Mouse (Mus musculus) forebrain, embryonic 10.5 days (tissue): ENCODE results near the gene Sik2. TPM values are rescaled to one million over a fixed set of nuclear protein-coding genes. Genes with fewer than 3 reads are reported as not detected.
A peak's percentile ranks its signal among the peaks of the same experiment; 100 is the strongest.

Experiments
- DNase-seq: peaks from one replicate; pipeline ENCODE4 v3.0.0-alpha.2; 2017; ENCODE audit warnings: low spot score; ENCODE audit errors: extremely low spot score
- H3K27ac ChIP-seq: fragments of 300-500 bp; sonication (generic); 2 replicates; pipeline ENCODE4 v1.5.1; 2016; ENCODE audit warnings: mild to moderate bottlenecking
- H3K27me3 ChIP-seq: fragments of 300-500 bp; sonication (generic); 2 replicates; pipeline ENCODE4 v1.6.1; 2016; ENCODE audit warnings: mild to moderate bottlenecking; ENCODE audit not compliant: poor library complexity, severe bottlenecking
- H3K36me3 ChIP-seq: fragments of 300-500 bp; sonication (generic); replicated peaks from 2 replicates; pipeline ENCODE4 v1.6.1; 2016; ENCODE audit warnings: mild to moderate bottlenecking, moderate library complexity
- H3K4me1 ChIP-seq: fragments of 300-500 bp; sonication (generic); 2 replicates; pipeline ENCODE4 v1.6.1; 2016
- H3K4me3 ChIP-seq: fragments of 300-500 bp; sonication (generic); 2 replicates; pipeline ENCODE4 v1.5.1; 2016; ENCODE audit warnings: mild to moderate bottlenecking, moderate library complexity
- H3K9me3 ChIP-seq: fragments of 300-500 bp; sonication (generic); 2 replicates; pipeline ENCODE4 v1.6.1; 2016; ENCODE audit warnings: mild to moderate bottlenecking, moderate library complexity
- WGBS: fragments of 180-500 bp; shearing (Covaris S2); methylation state at CpG from one replicate; pipeline ENCODE4 v1.1.7; 2016; 5-methylcytosine and 5-hydroxymethylcytosine counted together
- polyA plus RNA-seq: library from polyadenylated mRNA; unstranded; fragments of >200 nt; fragmentation: Nextera tagmentation; extraction: Ambion mirVana; gene quantifications from 2 replicates; pipeline ENCODE4 v1.2.1, GENCODE M21; 2016

Sik2 gene
- polyA plus RNA-seq, 1 experiment from 2014 or later, result 19.2 TPM

- DNase-seq, result no peak
- 94% methylated on average over 2 of the region's 2 CpGs for WGBS
- H3K9me3 ChIP-seq, result no peaks in the 10 kb centered on the region
- H3K36me3 ChIP-seq, result peaks cover 92% of the 10 kb centered on the region
- no peak overlapping the region for H3K4me3 ChIP-seq
- H3K4me1 ChIP-seq, result no peaks in the 10 kb centered on the region
- H3K27me3 ChIP-seq, result no peaks in the 10 kb centered on the region
- H3K27ac ChIP-seq, result no peak overlapping the region
Measured at GRCm38 (mm10) chr9:50868182-50868581, 140.7 kb downstream of the Sik2 start.

DNA sequence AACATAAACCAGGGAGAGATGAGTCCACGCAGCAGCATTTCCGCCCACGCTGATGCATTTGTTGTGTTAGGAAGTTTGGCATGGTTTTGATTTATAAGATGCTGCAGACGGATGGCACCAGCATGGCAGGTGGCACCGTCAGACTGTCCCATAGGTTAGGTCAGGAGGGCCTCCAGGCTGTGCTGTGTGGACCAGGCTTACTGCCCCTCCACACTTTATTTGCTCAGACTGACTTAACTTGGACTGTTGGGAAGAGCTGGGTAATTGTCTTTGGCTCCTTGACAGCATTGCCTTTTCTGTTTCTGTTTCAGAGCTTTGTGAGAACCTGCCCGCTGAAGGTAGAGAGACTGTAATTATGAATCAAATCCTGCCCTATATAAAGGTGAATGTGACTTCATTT lies 141.9 kb downstream of the Sik2 start:
- WGBS, result 95% methylated on average over 6 of the region's 6 CpGs
- Histone ChIP-seq H3K27me3 (no peaks in the 10 kb centered on the region), H3K4me3 (no peak overlapping the region), H3K4me1 (no peaks in the 10 kb centered on the region), H3K27ac (no peak overlapping the region), H3K36me3 (peaks cover 92% of the 10 kb centered on the region), H3K9me3 (no peaks in the 10 kb centered on the region)
- DNase-seq, result no peak

- Histone ChIP-seq H3K36me3 (peaks cover 99% of the 10 kb centered on the region), H3K27me3 (no peaks in the 10 kb centered on the region), H3K4me1 (no peaks in the 10 kb centered on the region), H3K4me3 (no peak overlapping the region), H3K9me3 (no peaks in the 10 kb centered on the region), H3K27ac (no peak overlapping the region)
- 93% methylated on average over 8 of the region's 8 CpGs for WGBS
- no peak for DNase-seq
Measured at GRCm38 (mm10) chr9:50865803-50866202, 143.1 kb downstream of the Sik2 start.

GRCm38 (mm10) chr9:50864877-50865276 lies 144.0 kb downstream of the Sik2 start:
- Histone ChIP-seq H3K9me3 (no peaks in the 10 kb centered on the region), H3K4me1 (no peaks in the 10 kb centered on the region), H3K27me3 (no peaks in the 10 kb centered on the region), H3K4me3 (no peak overlapping the region), H3K27ac (no peak overlapping the region), H3K36me3 (peaks cover 99% of the 10 kb centered on the region)
- DNase-seq, result no peak
- 96% methylated on average over 5 of the region's 5 CpGs for WGBS

DNA sequence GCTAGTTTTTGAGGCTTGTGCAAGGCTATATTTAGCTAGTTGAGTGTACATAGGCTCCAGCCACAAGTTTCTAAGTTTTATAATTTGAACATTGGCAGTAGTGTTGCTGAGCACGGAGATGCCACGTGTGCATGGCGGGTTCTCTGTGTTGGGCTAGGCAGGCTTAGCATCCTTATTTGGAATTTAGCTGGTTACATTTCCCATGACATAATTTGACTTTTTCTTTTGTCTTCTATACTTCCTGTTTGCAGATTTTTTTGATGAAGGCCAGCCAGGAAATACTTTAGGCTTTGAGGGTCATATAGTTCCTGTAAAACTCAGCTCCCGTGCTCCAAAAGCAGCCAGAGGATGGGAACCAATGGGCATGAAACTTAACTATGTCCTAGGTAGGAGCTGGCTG lies 145.0 kb downstream of the Sik2 start:
- peaks cover 100% of the 10 kb centered on the region for H3K36me3 ChIP-seq

DNA sequence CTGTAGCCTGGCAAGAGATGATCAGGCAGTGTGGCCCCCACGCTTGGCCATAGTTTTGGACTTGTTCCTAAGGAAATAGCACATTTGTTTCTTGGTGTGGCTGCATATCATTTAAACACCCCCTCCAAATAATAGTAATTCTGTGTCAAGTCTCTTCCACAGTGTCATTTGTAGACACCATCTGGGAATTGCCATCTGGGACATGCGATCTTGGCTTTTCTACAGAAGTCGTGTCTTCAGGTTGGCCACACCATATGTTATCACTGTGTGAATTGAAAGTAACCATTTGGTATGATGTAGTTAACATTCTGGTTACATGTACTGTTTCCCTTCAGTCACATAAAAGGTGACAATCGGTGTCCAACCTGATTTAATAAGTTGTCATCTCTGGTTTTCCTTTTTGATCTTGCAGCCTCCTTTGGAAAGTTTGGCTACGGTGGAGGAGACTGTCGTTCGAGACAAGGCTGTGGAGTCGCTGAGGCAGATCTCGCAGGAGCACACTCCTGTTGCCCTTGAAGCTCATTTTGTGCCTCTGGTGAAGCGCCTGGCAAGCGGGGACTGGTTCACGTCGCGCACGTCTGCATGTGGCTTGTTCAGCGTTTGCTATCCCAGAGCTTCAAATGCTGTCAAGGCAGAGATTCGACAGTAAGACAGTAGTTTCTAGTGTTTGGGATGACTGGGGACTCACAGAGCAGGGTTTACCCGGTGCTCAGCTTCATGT lies 147.6 kb downstream of the Sik2 start:
- no peaks in the 10 kb centered on the region for H3K27me3 ChIP-seq
- H3K9me3 ChIP-seq, result no peaks in the 10 kb centered on the region
- WGBS, result 95% methylated on average over 18 of the region's 18 CpGs
- H3K36me3 ChIP-seq, result peaks cover 78% of the 10 kb centered on the region
- no peak overlapping the region for H3K4me3 ChIP-seq
- no peak overlapping the region for H3K27ac ChIP-seq
- DNase-seq, result no peak
- peaks cover 12% of the 10 kb centered on the region for H3K4me1 ChIP-seq

More for the DNA sequence above, 145.0 kb downstream of the Sik2 start:
- DNase-seq, result no peak
- no peaks in the 10 kb centered on the region for H3K9me3 ChIP-seq
- H3K27me3 ChIP-seq, result no peaks in the 10 kb centered on the region
- H3K4me1 ChIP-seq, result no peaks in the 10 kb centered on the region
- H3K27ac ChIP-seq, result no peak overlapping the region
- no peak overlapping the region for H3K4me3 ChIP-seq
- 96% methylated on average over 4 of the region's 4 CpGs for WGBS

- 94% methylated on average over 6 of the region's 6 CpGs for WGBS
- Histone ChIP-seq H3K36me3 (peaks cover 52% of the 10 kb centered on the region), H3K9me3 (no peaks in the 10 kb centered on the region), H3K4me1 (peaks cover 27% of the 10 kb centered on the region), H3K27ac (no peak overlapping the region), H3K27me3 (no peaks in the 10 kb centered on the region), H3K4me3 (no peak overlapping the region)
- DNase-seq, result no peak
Measured at GRCm38 (mm10) chr9:50858681-50859080, 150.2 kb downstream of the Sik2 start.

DNA sequence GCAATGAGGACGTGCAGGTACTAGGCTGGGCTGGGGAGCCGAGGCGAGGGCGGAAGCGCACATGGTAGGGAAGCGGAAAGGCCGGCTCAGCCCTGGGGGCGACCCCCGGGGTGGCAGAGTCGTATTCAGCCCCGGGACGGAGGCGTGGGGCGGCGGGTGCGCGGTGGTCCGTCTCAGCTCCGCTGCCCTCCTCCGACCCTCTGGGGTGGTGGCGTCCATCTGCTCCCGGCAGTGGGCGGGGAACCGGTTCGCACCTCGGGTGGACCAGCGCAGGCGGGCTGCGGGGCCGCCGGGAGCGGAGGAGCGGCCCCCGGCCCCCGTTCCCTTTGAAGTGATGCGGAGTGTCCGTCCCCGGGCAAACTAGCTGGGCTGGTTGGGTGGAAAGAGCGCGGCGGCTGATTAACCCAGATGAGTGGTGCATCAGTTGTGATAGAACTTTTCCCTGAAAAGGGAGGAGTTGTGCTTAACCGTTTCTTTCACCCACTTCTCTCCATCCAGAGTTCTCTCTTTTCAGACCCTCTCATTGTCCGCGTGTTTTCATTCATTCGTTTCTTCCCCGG lies 151.7 kb downstream of the Sik2 start:
- under 1% methylated on average over 46 of the region's 46 CpGs for WGBS
- Histone ChIP-seq H3K27me3 (no peaks in the 10 kb centered on the region), H3K27ac (peak overlapping the region; percentile 97), H3K9me3 (no peaks in the 10 kb centered on the region), H3K4me3 (peak overlapping the region; percentile 98), H3K4me1 (peaks cover 35% of the 10 kb centered on the region), H3K36me3 (peaks cover 36% of the 10 kb centered on the region)
- DNase-seq, result no peak

GRCm38 (mm10) chr9:50856341-50857081 lies 152.4 kb downstream of the Sik2 start:
- Histone ChIP-seq H3K9me3 (no peaks in the 10 kb centered on the region), H3K4me3 (peak overlapping the region; percentile 98), H3K4me1 (peaks cover 35% of the 10 kb centered on the region), H3K36me3 (peaks cover 30% of the 10 kb centered on the region), H3K27me3 (no peaks in the 10 kb centered on the region), H3K27ac (peak overlapping the region; percentile 97)
- DNase-seq, result peak; percentile 94
- WGBS, result 1% methylated on average over 45 of the region's 45 CpGs

DNA sequence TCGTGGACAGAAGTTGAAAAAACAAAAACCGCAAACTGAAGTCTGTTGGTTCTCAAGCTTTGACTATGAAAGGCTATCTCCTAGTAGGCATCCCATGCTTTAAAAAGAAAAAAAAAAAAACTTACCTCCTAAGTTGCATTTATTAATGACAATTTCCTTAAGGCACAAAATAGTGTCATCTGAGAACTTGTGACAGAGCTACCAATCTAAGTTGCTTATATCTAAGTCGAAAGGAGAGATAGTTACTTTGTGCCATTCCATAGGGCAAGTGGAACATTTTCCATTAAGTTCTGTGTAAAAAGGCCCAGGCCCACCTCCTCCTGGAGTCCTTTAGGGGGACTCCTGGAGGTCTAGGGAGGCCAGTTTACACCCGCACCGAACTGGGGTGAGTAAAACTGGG lies 153.1 kb downstream of the Sik2 start:
- H3K27ac ChIP-seq, result peak overlapping the region; percentile 97
- WGBS, result 64% methylated on average over 5 of the region's 5 CpGs
- DNase-seq, result no peak
- H3K4me3 ChIP-seq, result peak overlapping the region; percentile 98; the same call in 1 of the 2 replicates
- peaks cover 23% of the 10 kb centered on the region for H3K36me3 ChIP-seq
- H3K27me3 ChIP-seq, result no peaks in the 10 kb centered on the region
- H3K9me3 ChIP-seq, result no peaks in the 10 kb centered on the region
- peaks cover 37% of the 10 kb centered on the region for H3K4me1 ChIP-seq

DNA sequence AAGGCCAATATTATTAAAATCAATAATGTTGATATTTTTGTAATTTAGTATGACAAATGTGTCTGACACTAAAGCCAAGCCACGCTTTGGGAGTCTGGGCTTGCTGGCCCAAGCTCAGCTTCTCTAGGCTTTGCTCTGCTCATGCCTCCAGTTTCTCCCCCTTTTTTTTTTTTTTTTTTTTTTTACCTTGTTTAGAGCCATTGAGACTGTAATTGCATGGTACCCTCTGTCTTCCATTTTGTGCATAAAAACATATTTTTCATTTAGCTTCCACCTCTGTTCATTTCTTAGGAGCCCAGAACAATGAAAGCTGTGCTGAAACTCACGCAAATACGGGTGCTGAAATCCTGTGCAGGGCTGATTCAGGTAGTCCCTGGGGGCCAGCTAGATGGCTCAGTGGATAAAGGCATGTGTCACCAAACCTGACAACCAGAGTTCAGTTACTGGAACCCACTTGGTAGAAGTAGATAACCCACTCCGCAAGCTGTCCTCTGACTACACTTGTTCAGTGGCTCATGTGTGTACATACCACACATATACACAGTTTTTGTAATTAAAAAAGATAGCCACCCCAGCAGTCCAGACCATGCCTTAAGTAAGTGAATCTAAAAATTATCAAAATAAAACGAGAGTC lies 153.6 kb downstream of the Sik2 start:
- Histone ChIP-seq H3K4me1 (peaks cover 42% of the 10 kb centered on the region), H3K36me3 (peaks cover 17% of the 10 kb centered on the region), H3K27ac (no peak overlapping the region), H3K9me3 (no peaks in the 10 kb centered on the region), H3K27me3 (no peaks in the 10 kb centered on the region), H3K4me3 (no peak overlapping the region)
- no peak for DNase-seq
- whole genome bisulfite sequencing, result 89% methylated on average over 5 of the region's 5 CpGs

DNA sequence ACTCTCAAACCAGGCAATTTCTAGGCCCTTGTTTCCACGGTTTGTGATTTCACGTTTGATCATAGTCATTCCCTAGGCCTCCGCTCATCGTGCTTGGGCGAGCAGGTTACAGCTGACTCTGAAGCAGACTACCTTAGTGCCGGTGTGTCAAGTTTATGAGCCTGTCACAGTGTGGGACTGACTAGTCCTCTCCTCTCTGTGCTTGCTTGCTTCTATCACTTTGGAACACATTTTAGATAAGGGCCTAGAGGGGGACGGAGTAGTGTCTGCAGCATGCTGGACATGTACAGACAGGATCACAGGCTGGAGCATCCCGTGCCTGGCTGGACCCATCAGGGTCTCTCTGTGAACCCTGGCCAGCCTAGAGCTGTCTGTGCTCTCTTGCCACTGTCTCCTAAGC lies 154.5 kb downstream of the Sik2 start:
- Histone ChIP-seq H3K9me3 (no peaks in the 10 kb centered on the region), H3K27ac (peak overlapping the region; percentile 49; the same call in 1 of the 2 replicates), H3K4me1 (peaks cover 48% of the 10 kb centered on the region), H3K4me3 (no peak overlapping the region), H3K27me3 (no peaks in the 10 kb centered on the region), H3K36me3 (peaks cover 9% of the 10 kb centered on the region)
- WGBS, result 79% methylated on average over 8 of the region's 8 CpGs
- DNase-seq, result no peak
